Mouse (Mus musculus) heart, embryonic 12.5 days (tissue): ENCODE measurements around the gene Ctdspl. TPM values are rescaled to one million over a fixed set of nuclear protein-coding genes. Genes with fewer than 3 reads are reported as not detected.

Experiments
- ATAC-seq: fragments of 200-750 bp; cut with Nextera tagmentation; 2 replicates; pipeline ENCODE4 v1.8.0; 2017; ENCODE audit warnings: moderate TSS enrichment, moderate library complexity; ENCODE audit not compliant: insufficient number of reproducible peaks, low FRiP score
- H3K27ac ChIP-seq: fragments of 300-500 bp; sonication (generic); 2 replicates; pipeline ENCODE4 v1.5.1; 2016; ENCODE audit warnings: mild to moderate bottlenecking, moderate library complexity; ENCODE audit not compliant: poor library complexity, severe bottlenecking
- H3K27me3 ChIP-seq: fragments of 300-500 bp; sonication (generic); replicated peaks from 2 replicates; pipeline ENCODE4 v1.6.1; 2016; ENCODE audit warnings: mild to moderate bottlenecking, moderate library complexity
- H3K36me3 ChIP-seq: fragments of 300-500 bp; sonication (generic); 2 replicates; pipeline ENCODE4 v1.6.1; 2016; ENCODE audit warnings: mild to moderate bottlenecking, moderate library complexity
- H3K4me1 ChIP-seq: fragments of 300-500 bp; sonication (generic); replicated peaks from 2 replicates; pipeline ENCODE4 v1.6.1; 2016; ENCODE audit warnings: mild to moderate bottlenecking
- H3K4me2 ChIP-seq: fragments of 300-500 bp; sonication (generic); 2 replicates; pipeline ENCODE4 v1.6.1; 2016; ENCODE audit warnings: mild to moderate bottlenecking, moderate library complexity
- H3K4me3 ChIP-seq: fragments of 300-500 bp; sonication (generic); 2 replicates; pipeline ENCODE4 v1.5.1; 2016; ENCODE audit warnings: mild to moderate bottlenecking
- H3K9ac ChIP-seq: fragments of 300-500 bp; sonication (generic); 2 replicates; pipeline ENCODE4 v1.6.1; 2016; ENCODE audit warnings: mild to moderate bottlenecking, moderate library complexity
- H3K9me3 ChIP-seq: fragments of 300-500 bp; sonication (generic); replicated peaks from 2 replicates; pipeline ENCODE4 v1.6.1; 2016; ENCODE audit warnings: mild to moderate bottlenecking, moderate library complexity
- WGBS: fragments of 180-500 bp; shearing (Covaris S2); methylation state at CpG from one replicate; pipeline ENCODE4 v1.1.7; 2016; 5-methylcytosine and 5-hydroxymethylcytosine counted together
- polyA plus RNA-seq: library from polyadenylated mRNA; unstranded; fragments of >200 nt; fragmentation: Nextera tagmentation; extraction: Ambion mirVana; gene quantifications from 2 replicates; pipeline ENCODE4 v1.2.1, GENCODE M21; 2016

Gene Ctdspl
- polyA plus RNA-seq, 1 experiment from 2014 or later, result 7.8 TPM

DNA sequence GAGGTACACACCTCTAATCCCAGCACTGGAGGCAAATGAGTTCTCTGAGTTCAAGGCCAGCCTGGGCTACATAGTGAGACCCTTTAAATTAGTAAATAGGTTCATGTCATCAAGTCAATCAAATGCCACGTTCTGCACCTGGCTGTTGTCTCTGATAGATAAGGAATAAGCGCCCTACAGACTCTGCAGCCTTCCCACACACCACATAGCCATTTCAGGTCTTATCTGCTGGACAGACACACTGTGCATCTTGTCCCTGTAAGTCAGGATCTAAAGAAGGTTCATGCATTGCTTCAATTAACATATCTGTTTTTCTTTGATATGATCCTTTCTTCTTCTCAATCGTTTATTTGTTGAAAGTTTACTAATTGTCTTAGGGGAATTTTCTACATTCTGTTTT lies 112.3 kb downstream of the Ctdspl start:
- Histone ChIP-seq H3K4me1 (peaks cover 21% of the 10 kb centered on the region), H3K4me3 (no peak overlapping the region), H3K4me2 (no peak overlapping the region), H3K27ac (no peak overlapping the region), H3K27me3 (no peaks in the 10 kb centered on the region), H3K36me3 (peaks cover 55% of the 10 kb centered on the region), H3K9me3 (no peaks in the 10 kb centered on the region), H3K9ac (no peak overlapping the region)
- no peak for ATAC-seq
- WGBS, result 65% methylated on average over 3 of the region's 3 CpGs

DNA sequence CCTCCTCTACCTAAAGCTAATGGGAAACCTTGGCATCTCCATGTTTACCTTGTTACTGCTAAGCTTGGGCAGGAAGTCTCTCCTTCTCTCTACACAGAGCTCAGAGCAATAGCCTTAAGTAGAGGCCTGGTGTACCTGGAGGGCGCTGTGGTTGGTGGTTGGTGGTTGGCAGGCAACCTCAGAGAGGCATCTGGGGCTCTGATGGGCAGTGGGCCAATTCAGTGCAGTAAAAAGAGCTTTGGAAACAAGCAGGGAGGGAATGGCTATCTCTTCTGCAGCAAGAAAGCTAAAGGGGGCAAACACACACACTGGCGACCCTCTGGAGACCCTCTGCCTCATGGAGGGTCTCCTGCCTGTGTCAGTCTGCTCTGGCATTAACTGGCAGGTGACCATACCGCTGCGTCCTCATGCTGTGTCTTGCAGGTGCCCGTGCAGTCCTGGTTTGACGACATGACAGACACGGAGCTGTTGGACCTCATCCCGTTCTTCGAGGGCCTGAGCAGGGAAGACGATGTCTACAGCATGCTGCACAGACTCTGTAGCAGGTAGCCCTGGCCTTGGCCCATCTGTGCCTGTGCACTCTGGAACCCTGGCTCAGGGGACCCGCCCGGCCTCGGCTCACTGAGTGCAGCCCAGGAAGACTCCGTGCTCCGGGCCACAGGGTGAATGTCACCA lies 114.0 kb downstream of the Ctdspl start:
- H3K36me3 ChIP-seq, result peaks cover 43% of the 10 kb centered on the region
- no peak for ATAC-seq
- H3K4me2 ChIP-seq, result no peak overlapping the region
- no peaks in the 10 kb centered on the region for H3K27me3 ChIP-seq
- peaks cover 21% of the 10 kb centered on the region for H3K4me1 ChIP-seq
- H3K9me3 ChIP-seq, result no peaks in the 10 kb centered on the region
- H3K4me3 ChIP-seq, result no peak overlapping the region
- no peak overlapping the region for H3K27ac ChIP-seq
- 91% methylated on average over 15 of the region's 15 CpGs for WGBS
- H3K9ac ChIP-seq, result no peak overlapping the region

DNA sequence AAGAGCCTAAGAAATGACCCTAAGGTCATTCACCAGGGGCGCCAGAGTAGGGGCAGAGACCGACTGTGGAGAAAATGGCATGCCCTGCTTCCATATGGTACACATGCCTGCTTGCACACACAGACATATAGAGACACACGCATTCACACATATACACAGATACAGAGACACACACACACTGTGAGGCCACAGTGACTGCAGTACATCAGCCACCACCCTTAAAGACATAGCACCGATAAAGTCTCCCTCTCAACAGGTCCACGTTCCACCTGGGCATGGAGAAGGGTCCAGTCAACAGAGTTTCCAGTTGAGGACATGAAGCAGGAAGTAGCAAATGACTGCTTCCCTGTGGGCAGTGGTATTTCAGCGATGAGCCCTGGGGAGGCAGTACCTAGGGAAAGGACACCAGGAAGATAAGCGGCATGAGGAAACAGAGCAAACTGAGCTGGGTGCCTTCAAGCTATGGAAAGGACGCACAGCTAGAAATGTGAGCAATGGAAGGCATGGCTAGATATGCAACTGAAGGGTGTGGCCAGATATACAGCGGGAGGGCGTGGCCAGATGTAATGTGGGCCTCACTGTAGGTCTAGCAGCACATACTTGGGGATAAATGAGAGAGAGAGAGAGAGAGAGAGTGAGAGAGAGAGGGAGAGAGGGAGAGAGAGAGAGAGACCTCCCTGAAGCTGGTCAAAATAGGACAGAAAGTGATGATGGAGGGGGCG lies 122.1 kb downstream of the Ctdspl start:
- Histone ChIP-seq H3K4me2 (no peak overlapping the region), H3K27me3 (0 out of 2 replicates have a peak, but pooled peaks cover 1% of the 10 kb centered on the region), H3K9me3 (no peaks in the 10 kb centered on the region), H3K27ac (no peak overlapping the region), H3K4me3 (no peak overlapping the region), H3K4me1 (peaks cover 32% of the 10 kb centered on the region), H3K9ac (no peak overlapping the region), H3K36me3 (no peaks in the 10 kb centered on the region)
- ATAC-seq, result no peak
- 68% methylated on average over 11 of the region's 11 CpGs for WGBS

DNA sequence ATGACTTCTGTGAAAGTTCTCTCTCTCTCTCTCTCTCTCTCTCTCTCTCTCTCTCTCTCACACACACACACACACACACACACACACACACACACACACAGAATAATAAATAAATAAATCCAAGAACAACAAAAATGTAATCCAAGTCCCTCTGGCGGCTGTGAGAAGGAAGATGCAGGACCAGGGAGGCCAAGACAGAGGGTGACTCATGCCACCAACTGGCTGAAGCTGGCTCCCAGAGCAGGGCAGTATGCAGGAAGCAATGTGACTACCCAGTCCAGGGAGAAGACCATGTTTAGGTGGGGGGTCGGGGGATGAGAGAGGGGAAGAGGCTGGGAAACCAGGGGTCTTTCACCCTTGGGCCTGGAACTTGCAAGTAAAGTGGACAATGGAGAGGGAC lies 124.9 kb downstream of the Ctdspl start:
- peaks cover 47% of the 10 kb centered on the region for H3K4me1 ChIP-seq
- H3K4me3 ChIP-seq, result no peak overlapping the region
- H3K4me2 ChIP-seq, result no peak overlapping the region
- 62% methylated on average over 2 of the region's 2 CpGs for WGBS
- H3K9me3 ChIP-seq, result no peaks in the 10 kb centered on the region
- ATAC-seq, result no peak
- no peaks in the 10 kb centered on the region for H3K36me3 ChIP-seq
- H3K27me3 ChIP-seq, result 0 out of 2 replicates have a peak, but pooled peaks cover 5% of the 10 kb centered on the region
- H3K27ac ChIP-seq, result no peak overlapping the region
- no peak overlapping the region for H3K9ac ChIP-seq

DNA sequence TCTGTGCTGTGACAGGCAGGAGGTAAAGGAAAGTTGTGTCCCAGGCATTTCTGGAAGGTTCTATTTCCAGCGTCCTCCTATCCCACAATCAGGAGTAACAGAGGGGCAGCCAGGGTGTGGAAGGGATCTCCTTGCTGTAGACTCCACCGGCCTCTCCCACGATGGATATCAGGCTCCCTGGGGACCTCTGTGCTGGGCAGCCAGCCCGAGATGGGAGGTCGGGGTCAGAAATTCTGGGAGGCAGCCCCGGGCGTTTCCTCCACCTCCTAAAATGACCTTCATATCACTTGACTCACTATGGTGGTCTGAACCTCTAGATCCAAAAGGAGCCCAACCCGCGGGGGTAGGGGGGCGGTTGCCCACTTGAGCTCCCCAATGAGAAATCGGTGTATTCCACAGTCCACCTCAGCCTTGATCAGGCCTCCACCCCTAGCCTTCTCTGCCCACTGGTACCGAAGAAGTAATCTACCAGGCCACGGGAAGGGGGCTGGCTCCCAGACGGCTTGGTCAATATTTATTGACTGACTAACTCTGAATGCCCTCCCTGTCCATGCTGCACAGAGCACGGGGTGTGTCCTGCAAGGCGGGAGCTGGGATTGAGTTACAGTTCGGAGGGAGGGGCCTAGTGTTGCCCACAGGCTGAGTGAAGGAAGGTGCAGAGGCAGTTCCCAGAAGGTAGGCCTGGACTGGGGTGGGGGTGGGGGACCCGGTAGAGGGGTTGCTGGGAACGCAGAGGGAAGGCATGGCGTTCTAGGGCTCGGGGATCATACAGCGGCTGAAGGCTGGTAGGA lies 126.1 kb downstream of the Ctdspl start, which contains the start of gene Vill:
Vill (plus strand) TSS at position 625 of the 791 bp plus-strand sequence.
- Histone ChIP-seq H3K27ac (no peak within 1 kb of the TSS), H3K36me3 (no peaks in the 10 kb centered on the region), H3K4me2 (peak within 1 kb of the TSS; percentile 89), H3K4me3 (peak within 1 kb of the TSS; percentile 48), H3K9me3 (no peaks in the 10 kb centered on the region), H3K9ac (peak within 1 kb of the TSS; percentile 62), H3K4me1 (peaks cover 54% of the 10 kb centered on the region), H3K27me3 (0 out of 2 replicates have a peak, but pooled peaks cover 5% of the 10 kb centered on the region)
- ATAC-seq, result peak; percentile 72
- WGBS, result 8% methylated on average over 22 of the region's 22 CpGs

DNA sequence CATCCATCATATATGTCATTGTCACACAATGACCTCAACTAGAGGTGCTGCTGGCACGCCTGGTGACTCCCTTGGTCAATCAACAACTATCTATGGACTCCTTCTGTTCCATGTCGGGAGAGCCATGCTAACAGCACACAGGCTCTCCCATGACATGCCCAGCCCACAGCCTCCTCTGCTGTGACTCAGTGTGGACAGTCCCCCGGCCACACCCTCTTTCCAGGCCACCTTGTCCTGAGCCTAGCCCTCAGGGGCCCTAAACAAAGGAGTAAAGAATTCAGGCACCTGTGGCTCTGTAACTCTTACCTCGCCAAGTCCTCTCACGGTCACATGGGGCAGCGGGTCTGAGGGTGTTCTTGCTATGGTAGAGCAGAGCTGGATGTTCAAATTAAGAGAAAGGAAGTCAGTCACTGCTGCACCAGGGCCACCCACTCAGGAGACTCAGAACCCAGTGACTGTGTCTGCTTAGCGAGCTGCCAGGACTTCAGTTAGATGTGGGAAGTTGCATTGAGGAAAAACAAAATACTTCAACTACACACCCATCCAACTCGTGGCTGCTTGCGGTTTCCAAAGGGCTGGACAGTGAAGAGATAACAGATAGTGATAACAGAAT lies 127.8 kb downstream of the Ctdspl start:
- Histone ChIP-seq H3K27ac (no peak overlapping the region), H3K4me2 (no peak overlapping the region), H3K4me1 (peaks cover 51% of the 10 kb centered on the region), H3K9me3 (no peaks in the 10 kb centered on the region), H3K4me3 (no peak overlapping the region), H3K27me3 (0 out of 2 replicates have a peak, but pooled peaks cover 5% of the 10 kb centered on the region), H3K9ac (no peak overlapping the region), H3K36me3 (no peaks in the 10 kb centered on the region)
- WGBS, result 70% methylated on average over 9 of the region's 9 CpGs
- no peak for ATAC-seq

DNA sequence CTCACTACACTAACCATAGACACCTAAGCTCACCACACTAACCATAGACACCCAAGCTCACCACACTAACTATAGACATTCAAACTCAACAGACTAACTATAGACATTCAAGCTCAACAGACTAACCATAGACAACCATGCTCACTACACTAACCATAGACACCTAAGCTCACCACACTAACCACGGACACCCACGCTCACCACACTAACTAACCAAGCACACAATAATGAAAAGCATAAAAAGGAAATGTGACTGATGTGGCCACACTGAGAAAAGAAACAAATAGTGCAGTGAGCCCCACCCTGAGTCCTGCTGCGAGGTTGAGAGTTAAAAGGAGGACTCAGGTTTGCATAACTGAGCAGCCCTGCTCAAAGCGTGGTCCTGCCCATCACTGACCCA lies 129.1 kb downstream of the Ctdspl start:
- Histone ChIP-seq H3K27me3 (peaks cover 9% of the 10 kb centered on the region; the same call in 1 of the 2 replicates), H3K4me1 (peaks cover 51% of the 10 kb centered on the region), H3K4me2 (no peak overlapping the region), H3K9me3 (no peaks in the 10 kb centered on the region), H3K27ac (no peak overlapping the region), H3K36me3 (no peaks in the 10 kb centered on the region), H3K4me3 (no peak overlapping the region), H3K9ac (no peak overlapping the region)
- no peak for ATAC-seq
- WGBS, result 88% methylated on average over 4 of the region's 4 CpGs

DNA sequence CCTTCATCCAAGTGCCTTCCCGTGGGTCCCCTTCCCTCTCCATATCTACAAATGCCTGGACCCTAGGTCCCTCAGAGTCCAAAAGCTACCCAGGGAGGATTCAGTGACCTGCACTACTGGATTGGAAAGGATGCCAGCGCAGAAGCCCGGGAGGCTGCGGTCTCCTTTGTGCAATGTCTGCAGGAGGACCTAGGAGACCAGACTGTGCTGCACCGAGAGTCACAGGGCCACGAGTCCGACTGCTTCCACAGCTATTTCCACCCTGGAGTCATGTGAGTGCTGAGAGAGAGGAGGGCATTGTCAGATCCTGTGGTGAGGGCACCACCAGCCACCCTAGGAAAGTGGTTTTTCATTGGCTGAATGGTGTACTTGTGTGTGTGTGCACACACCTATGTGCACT lies 132.0 kb downstream of the Ctdspl start:
- H3K4me2 ChIP-seq, result no peak overlapping the region
- no peaks in the 10 kb centered on the region for H3K9me3 ChIP-seq
- no peak for ATAC-seq
- 77% methylated on average over 7 of the region's 7 CpGs for WGBS
- H3K27ac ChIP-seq, result no peak overlapping the region
- no peaks in the 10 kb centered on the region for H3K36me3 ChIP-seq
- H3K27me3 ChIP-seq, result peaks cover 17% of the 10 kb centered on the region
- no peak overlapping the region for H3K9ac ChIP-seq
- peaks cover 34% of the 10 kb centered on the region for H3K4me1 ChIP-seq
- no peak overlapping the region for H3K4me3 ChIP-seq

DNA sequence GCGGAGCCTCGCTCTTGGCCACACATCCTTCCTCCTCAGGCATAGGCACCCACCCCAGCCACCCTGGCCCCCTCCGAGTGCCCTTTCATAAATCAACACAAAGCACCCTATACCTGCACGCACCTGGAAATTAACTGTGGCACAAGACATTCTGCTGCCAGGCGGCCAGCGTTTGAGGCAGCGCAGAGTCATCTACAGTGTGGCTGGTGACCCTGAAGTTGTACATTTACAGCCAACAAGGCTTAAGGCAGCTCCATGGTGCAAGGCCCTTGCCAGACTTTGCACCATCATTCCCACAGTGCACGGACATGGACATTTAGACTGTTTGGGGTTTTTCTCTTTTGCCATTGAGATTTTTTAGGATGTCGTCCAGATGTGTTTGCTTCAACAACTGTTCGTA lies 134.4 kb downstream of the Ctdspl start:
- no peak for ATAC-seq
- no peak overlapping the region for H3K9ac ChIP-seq
- peaks cover 12% of the 10 kb centered on the region for H3K27me3 ChIP-seq
- no peak overlapping the region for H3K4me3 ChIP-seq
- WGBS, result 83% methylated on average over 10 of the region's 10 CpGs
- H3K9me3 ChIP-seq, result no peaks in the 10 kb centered on the region
- H3K27ac ChIP-seq, result no peak overlapping the region
- H3K4me2 ChIP-seq, result no peak overlapping the region
- peaks cover 25% of the 10 kb centered on the region for H3K4me1 ChIP-seq
- H3K36me3 ChIP-seq, result no peaks in the 10 kb centered on the region

DNA sequence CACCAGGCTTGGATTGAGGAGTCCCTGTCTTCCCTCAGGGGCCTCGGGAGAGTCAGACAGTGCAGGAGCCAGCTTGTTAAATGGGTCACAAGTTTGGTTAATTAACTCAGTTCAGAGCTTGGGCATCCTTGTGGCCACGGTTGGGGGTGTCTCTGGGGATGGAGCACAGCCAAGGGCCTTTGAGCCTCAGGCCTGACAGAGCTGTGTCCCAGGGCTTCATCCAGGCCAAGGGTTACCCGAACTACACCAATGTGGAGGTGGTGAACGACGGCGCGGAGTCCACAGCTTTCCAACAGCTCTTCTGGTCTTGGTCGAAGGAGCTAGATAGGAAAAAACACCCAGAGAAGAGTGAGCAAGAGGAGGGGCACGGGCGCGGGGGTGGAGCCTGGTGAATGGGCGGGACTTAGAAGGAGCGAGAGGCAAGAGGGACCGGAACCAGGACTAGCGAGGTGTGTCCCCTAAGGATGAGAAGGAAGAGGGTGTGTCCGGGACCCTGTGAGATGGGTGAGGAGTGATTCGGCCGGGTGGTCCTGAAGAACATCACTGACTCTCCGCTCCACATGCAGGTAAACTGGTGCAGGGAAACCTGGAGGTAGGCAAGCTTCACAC lies 136.9 kb downstream of the Ctdspl start:
- peaks cover 15% of the 10 kb centered on the region for H3K27me3 ChIP-seq
- no peak overlapping the region for H3K27ac ChIP-seq
- H3K9me3 ChIP-seq, result no peaks in the 10 kb centered on the region
- H3K4me2 ChIP-seq, result peak overlapping the region; percentile 38; the same call in 1 of the 2 replicates
- WGBS, result 28% methylated on average over 19 of the region's 19 CpGs
- H3K4me3 ChIP-seq, result peak overlapping the region; percentile 2; the same call in 1 of the 2 replicates
- no peak for ATAC-seq
- H3K4me1 ChIP-seq, result peaks cover 21% of the 10 kb centered on the region
- no peak overlapping the region for H3K9ac ChIP-seq
- no peaks in the 10 kb centered on the region for H3K36me3 ChIP-seq
